Mouse (Mus musculus) brain, embryonic 14.5 days (tissue): Measurements from ENCODE around the gene Rasl10a. TPM values are rescaled to one million over a fixed set of nuclear protein-coding genes. Genes with fewer than 3 reads are reported as not detected.

Experiments
- DNase-seq: peaks from one replicate; pipeline ENCODE4 v3.0.0-alpha.2; 2011; ENCODE audit warnings: low read depth
- CTCF ChIP-seq: fragments of 200-500 bp; IDR thresholded peaks from 2 replicates; pipeline ENCODE4 v1.5.1; 2012; ENCODE audit warnings: inconsistent platforms, mild to moderate bottlenecking, moderate library complexity, borderline replicate concordance; ENCODE audit not compliant: insufficient read depth, insufficient read length; ENCODE audit errors: extremely low read depth
- POLR2A ChIP-seq: fragments of 200-500 bp; IDR thresholded peaks from 2 replicates; pipeline ENCODE4 v1.6.1; 2012; ENCODE audit warnings: mild to moderate bottlenecking, inconsistent platforms, borderline replicate concordance; ENCODE audit not compliant: poor library complexity, insufficient read depth, insufficient read length, severe bottlenecking; ENCODE audit errors: extremely low read depth
- polyA plus RNA-seq: library from polyadenylated mRNA; depleted of rRNA; stranded (reverse); fragments of >200 nt; gene quantifications from 2 replicates; pipeline ENCODE4 v1.2.3, GENCODE M21; 2012

Gene Rasl10a
- polyA plus RNA-seq, 1 experiment = 0.41 TPM

DNA sequence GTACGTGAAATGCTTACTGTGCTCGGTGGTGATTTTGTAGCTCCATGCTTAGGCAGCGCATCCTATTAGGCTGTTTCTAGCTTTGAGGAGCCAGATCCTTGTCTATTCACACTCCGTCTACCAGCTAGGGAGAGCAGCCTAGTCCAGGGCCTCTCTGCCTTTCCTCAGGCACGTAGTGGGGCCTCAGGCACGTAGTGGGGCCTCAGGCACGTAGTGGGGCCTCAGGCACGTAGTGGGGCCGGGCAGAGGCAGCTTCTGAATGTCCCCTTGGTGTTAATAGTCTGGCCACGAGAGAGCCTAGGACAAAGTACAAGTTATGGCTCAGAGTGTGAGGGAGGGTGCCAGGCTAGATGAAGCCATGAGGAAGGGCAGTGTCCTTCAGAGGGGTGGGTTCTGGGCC is 25.2 kb upstream of the Rasl10a start:
- TF ChIP-seq POLR2A = no peak
- no peak for TF ChIP-seq CTCF
- DNase-seq = no peak

DNA sequence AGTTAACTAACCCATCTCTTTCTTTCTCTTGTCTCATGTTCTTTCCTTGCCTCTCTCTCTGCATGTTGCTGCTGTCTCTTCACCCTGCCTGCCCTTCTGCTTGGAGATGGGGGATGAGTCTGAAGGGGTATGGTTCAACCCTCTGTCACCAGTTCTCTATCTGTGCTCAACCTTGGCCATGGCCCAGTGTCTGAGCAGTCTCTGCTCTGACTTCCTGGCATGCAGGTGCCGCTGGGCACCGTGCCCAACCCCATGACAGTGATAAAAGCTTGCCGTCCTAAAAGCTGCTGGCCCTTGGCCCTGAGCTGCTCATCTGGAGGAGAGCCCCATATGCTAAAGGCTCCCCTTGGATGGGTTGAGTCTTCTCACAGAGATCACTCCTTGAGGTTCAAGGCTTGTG is 24.8 kb upstream of the Rasl10a start:
- no peak for DNase-seq

DNA sequence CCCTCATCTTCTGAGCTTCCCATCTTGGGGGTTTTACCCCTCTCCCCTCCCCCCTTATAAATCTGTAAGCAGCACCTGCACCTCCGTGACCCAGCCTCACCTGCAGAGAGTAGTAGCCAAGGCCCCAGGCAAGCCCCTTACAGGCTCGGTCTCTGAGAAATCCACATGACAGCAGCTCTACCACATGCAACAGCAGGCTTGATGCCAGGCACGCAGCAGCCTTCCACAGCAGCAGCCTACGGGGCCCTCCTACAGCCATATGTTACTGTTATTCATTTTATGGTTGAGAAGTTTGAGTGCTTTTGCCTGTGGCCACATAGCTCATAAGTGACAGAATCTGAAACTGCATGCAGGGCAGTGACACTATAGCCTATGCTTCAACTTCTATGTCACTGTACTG is 22.5 kb upstream of the Rasl10a start:
- TF ChIP-seq CTCF (no peak), POLR2A (no peak)

More for the DNA sequence above, 24.8 kb upstream of the Rasl10a start:
- TF ChIP-seq POLR2A (no peak), CTCF (no peak)

DNA sequence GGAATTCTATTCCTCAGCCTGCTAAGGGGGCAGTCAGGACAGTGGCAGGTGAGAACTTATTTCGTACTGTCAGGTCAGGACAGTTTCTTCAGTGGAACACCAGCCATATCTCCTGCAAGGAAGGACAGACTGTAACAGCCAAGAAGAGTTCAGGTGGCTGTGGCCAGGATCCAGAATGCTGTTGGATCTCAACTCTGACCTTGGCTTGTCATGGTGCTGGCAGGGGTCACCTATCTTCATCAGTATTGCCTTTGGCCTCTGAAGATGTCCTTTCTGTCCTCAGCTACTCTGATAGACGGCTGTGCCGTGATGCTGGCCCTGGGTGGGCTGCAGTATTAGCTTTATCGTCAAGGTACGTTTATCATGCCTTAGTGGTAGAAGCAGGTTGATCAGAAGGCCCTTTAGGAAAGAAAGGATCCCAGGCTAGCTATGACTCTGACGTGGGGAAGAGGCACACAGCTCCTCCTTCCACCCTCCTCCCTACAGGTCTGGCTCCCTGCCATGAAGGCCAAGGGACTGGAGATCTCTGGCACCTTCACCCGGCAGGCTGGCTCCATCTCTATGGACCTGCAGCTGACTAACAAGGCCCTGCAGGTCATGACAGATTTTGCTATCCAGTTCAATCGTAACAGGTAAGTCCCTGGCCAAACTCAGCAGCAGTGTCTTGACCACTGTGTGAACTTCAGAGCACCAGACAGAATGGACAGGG is 20.6 kb upstream of the Rasl10a start:
- no peak for DNase-seq
- TF ChIP-seq POLR2A = no peak
- TF ChIP-seq CTCF = no peak

More for the DNA sequence above, 22.5 kb upstream of the Rasl10a start:
- peak; percentile 46 for DNase-seq

DNA sequence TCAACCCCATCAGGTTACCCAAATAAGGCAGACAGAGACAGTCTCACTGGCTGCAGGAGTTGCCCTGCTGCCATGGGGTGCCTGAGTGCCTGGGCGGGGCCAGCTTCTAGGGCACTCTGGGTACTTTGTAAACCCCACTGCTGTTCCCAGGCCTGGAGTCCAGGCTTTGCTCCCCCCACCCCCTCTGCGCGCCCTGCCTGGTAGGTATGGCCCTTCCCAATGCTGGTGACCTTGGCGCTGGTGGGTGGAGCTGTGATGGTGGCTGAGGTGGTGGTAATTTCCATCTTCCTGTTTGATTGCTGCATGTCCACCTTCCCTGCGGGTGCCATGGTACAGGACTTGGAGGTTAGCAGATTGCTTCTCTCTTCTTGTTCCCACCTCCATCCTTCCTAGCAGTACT is 17.3 kb upstream of the Rasl10a start:
- no peak for DNase-seq
- TF ChIP-seq POLR2A (no peak), CTCF (no peak)

DNA sequence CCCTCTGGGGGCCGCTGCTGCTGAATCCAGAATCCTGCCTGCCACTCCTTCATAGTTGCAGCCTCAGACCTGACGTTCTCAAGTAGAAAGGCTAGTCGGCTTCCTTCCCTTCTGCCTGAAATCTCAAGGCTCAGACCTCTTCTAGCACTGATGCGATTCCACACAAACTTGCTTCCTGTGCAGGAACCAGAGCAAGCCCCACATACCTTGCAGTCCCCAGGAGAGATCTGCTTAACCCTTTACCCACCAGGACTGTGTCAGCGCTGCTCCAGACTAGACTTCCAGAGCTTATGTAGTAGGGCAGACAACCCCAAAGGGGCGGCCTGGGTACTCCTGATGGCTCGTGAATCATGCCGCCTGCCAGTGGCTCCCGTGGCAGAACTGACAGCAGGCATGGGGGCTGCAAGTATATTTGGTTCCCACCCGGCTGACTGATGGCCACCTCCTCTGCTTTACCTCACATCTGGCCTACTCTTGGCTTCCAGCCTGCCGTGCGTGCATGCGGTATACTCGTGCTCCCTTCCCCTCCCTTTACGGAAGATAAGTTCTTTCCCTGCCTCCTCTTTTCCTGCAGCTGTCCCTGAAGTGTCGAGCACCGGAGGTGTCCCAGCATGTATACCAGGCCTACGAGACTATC is 16.7 kb upstream of the Rasl10a start:
- DNase-seq = no peak
- TF ChIP-seq CTCF (no peak), POLR2A (no peak)

DNA sequence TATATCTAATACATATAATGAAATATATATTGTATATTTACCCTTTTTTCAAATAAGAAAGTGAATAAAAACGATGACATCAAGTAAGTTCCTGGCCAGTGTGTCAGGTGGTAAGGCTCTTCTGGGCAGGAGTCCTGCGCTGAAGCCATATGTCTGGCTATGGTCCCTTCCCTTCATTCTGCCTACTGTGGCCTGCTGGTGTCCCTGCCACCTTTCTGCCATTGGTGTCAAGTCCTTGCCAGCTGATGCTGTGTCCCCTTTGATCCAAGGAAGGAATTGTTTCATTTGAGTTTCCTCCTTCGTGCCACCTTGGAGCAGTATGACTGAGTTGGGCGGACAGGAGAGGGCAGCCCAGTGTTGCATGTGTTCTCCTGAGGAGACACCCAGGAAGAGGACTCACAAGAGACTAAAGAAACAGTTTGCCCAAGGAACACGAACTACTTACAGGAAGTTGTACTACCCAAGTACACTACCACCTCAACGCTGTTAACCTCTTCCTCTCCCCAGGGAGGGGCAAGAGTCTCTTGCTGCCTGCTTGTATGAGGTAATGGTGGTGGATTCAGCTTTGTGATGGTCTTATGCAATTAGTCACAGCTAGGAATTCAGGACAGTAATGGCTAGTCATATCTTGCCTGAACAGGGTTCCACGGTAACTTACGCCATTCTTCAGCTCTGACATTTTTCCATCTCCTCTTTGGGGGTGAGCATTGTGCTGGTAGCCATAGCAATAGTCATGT is 15.1 kb upstream of the Rasl10a start:
- TF ChIP-seq CTCF = no peak
- no peak for TF ChIP-seq POLR2A
- no peak for DNase-seq

DNA sequence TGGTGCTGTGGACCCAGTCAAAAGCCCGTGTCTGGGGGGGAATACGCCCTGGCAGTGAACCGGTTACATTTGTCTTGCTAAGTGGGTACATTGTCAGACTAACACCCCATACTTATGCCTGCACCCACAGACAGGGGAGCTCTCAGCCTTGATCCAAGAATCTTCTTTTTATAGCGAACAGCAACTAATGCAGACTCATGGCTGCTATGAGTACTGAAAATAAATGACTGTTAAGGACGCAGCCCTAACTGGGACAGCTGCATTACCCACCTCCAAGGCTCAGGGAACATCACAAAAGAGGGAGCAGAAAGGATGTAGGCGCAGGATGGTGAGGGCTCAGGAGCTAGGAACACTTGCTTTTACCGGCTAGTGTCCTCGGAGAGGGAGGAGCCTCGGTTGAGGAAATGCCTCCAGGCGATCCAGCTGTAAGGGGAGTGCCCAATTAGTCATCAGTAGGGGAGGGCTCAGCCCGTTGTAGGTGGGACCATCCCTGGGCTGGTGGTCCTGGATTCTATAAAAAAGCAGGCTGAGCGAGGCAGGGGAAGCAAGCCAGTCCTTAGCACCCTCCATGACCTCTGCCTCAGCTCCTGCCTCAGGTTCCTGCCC is 11.5 kb upstream of the Rasl10a start:
- DNase-seq = no peak
- no peak for TF ChIP-seq POLR2A
- TF ChIP-seq CTCF = no peak

DNA sequence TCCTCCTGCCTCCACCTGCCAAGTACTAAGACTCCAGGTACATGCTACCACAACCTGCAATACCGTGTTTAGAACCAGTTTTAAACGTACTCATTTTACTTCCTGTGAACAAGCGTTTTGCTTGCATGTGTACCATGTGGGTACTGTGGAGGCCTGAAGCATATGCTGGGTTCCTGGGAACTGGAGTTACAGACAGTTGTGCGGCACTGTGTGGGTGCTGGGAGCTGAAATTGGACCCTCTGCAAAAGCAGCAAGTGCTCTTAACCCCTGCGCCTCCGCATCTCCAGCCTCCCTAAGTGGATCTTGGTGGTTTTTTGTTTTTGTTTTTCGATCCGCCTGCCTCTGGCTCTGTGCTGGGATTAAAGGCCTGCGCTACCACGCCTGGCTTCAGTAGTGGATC is 6.3 kb upstream of the Rasl10a start:
- DNase-seq = no peak
- no peak for TF ChIP-seq POLR2A
- no peak for TF ChIP-seq CTCF

DNA sequence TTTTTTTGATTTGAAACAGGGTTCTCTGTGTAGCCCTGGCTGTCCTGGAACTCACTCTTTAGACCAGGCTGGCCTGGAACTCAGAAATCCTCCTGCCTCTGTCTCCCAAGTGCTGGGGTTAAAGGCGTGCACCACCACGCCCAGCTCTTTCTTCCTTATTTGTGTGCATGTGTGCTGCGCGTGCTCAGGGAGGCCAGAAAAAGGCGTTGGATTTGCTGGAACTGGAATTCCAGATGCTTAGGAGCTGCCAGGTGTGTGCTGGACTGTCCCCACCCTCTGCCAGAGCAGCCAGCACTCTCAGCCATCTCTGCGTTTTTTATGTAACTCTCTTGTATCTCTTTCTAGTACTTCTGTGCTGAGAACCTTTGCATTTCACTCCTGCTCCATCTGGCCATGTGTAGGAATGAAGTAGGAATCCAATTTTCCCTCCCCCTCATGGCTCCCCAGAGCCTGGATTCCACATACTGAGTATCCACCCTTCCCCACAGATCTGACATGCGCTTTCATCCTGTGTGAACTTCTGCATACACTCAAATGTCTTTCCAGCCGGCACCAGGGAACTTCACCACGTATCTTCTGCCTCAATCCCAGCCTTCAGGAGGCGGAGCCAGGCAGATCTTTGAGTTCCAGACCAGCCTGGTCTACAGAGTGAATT is 5.6 kb upstream of the Rasl10a start:
- TF ChIP-seq POLR2A = no peak
- TF ChIP-seq CTCF = no peak
- DNase-seq = no peak

DNA sequence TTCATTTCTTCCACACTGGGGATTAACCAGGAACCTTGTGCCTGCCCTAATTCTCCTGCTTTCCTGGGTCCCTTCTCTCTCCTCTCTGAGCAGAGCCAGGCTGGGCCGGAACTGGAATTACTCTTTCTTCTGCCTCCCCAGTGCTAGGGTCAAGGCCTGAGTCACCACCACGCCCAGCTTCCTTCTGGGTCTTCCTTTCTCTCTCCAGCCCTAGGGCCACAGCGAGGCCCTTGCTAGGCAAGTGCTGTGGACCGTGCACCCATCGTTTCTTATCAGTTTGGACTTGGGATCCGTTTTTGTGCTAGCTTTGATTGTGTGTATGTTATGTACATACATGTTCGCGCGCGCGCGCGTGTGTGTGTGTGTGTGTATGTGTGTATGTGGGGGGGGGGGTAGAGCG is 3.8 kb upstream of the Rasl10a start:
- TF ChIP-seq CTCF = no peak
- no peak for TF ChIP-seq POLR2A
- DNase-seq = no peak
